Mouse (Mus musculus) lung, adult 2 months (tissue): ENCODE data around the gene Rhob.

Experiments used
- CTCF ChIP-seq: fragments of 200-500 bp; IDR thresholded peaks from 2 replicates; pipeline ENCODE4 v1.5.1; 2011; ENCODE audit warnings: mild to moderate bottlenecking, low read length, control low read depth; ENCODE audit not compliant: insufficient read depth
- POLR2A ChIP-seq: fragments of 200-500 bp; IDR thresholded peaks from 2 replicates; pipeline ENCODE4 v1.6.1; 2011; ENCODE audit warnings: low read depth, mild to moderate bottlenecking, control low read depth, low read length, borderline replicate concordance; ENCODE audit errors: extremely low read depth

DNA sequence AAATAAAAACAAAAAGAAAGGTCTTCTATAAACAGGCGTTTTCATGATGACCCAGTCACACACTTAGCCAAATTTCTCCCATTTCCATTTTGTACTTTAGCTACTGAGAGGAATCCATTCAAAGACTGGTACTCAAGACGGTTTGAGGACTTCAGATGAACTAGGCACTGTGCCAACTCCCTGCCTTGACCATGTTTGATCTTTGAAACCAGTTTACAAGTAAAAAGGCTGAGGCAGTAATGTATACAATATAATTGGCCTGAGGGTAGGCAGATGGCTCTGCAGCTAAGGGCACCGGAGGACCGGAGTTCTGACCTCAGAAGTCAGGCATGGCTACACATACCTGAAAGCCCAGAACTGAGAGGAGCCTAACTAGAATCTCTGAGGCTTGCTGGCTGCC is 10.7 kb downstream of the Rhob start:
- TF ChIP-seq POLR2A (no peak), CTCF (no peak)
